Mouse (Mus musculus): ENCODE results near the gene Gm3248. TPM values are rescaled to one million over a fixed set of nuclear protein-coding genes. Genes with fewer than 3 reads are reported as not detected.
"Not testable (repeated sequence)": the region's sequence is repeated elsewhere in the genome, so short reads cannot be mapped to it uniquely, and the experiment has no call there.

Gene Gm3248
- polyA plus RNA-seq (2015; fragmentation: Nextera tagmentation; extraction: Ambion mirVana), result 0.54 and 1.2 TPM in 2 replicates

DNA sequence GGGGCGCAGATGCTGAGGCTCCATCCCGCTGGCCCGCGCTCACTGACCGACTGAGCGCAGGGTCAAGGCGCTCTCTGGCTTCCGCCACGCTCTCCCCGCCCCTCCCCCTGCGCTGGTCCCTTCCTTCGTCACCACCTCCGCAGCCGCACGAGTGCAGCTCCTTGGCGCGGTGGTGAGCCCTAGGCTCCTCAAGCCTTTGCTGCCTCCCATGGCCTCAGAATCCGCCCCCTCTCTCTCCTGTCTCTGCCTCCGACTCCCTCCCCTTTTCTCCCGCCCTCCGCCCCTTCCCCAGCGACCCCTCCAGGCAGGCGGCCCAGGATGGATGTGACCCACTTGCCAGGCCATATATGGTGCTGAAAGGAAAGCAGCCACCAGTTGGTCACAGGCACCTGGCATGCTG is at the start of gene Gm3248:
Gene Gm3248, minus strand, starts transcription at position 111 of the 400 bp plus-strand sequence.
- H3K9ac ChIP-seq, result peak within 1 kb of the TSS; percentile 57
- WGBS, result under 1% methylated on average over 12 of the region's 23 CpGs
- H3K4me3 ChIP-seq, result peak within 1 kb of the TSS; percentile 52
- H3K4me1 ChIP-seq; ATAC-seq; H3K36me3 ChIP-seq (ENCODE audit: poor library complexity, severe bottlenecking); H3K27me3 ChIP-seq; H3K9me3 ChIP-seq (replicated peaks); H3K27ac ChIP-seq: not testable (repeated sequence)
- peak within 1 kb of the TSS; percentile 77 for H3K4me2 ChIP-seq

DNA sequence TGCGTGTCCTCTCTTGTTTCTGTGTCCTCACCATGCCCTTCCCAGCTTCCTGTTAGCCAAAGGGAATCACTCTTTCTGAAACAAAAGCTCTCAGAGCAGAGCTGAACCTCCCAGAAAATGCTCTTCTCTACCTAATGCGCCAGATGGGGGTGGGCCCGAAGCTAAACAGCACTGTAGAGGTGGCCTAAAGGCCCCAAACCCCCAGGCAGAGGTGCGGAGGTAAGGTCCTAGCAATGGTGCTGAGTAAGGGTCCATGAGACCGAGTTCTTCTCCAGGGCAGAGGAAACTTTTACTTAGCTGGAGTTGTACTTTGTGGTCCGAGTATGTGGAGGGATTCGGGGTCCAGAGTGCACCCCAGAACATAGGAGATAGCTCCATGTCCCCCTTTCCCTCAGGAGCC is 25.6 kb upstream of the Gm3248 start:
- not testable (repeated sequence) for H3K27me3 ChIP-seq

DNA sequence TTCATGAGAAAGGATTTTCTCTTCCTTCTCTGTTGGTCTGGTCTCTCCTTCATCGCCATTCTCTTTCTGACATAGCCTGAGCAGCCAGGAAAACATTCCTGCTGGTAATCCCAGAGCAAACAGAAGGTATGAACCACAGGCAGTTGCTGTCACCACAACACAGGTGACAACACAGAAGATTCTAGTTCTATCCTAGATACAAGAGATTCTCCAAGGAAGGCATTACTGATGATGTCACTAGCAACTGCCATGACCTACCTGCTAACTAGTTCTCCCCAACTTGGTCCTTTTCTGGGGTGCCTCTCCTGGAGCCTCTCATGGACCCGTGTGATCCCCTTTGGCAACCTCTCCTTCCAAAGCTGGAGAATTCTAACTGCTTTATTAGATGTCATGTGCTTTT is 17.5 kb upstream of the Gm3248 start, which contains the start of gene Gm3453:
Gene Gm3453, minus strand, starts transcription at position 101 of the 400 bp plus-strand sequence.
- ATAC-seq; H3K36me3 ChIP-seq (ENCODE audit: poor library complexity, severe bottlenecking); H3K4me2 ChIP-seq; H3K9ac ChIP-seq; H3K27ac ChIP-seq; H3K27me3 ChIP-seq; H3K4me3 ChIP-seq; H3K9me3 ChIP-seq (replicated peaks); H3K4me1 ChIP-seq: not testable (repeated sequence)
- 71% methylated on average over 2 of the region's 2 CpGs for WGBS

More for the DNA sequence above, 25.6 kb upstream of the Gm3248 start:
- not testable (repeated sequence) for H3K27ac ChIP-seq; ATAC-seq; H3K4me1 ChIP-seq; H3K9ac ChIP-seq; H3K9me3 ChIP-seq (replicated peaks); H3K36me3 ChIP-seq (ENCODE audit: poor library complexity, severe bottlenecking); H3K4me2 ChIP-seq; H3K4me3 ChIP-seq
- 80% methylated on average over 7 of the region's 7 CpGs for WGBS

DNA sequence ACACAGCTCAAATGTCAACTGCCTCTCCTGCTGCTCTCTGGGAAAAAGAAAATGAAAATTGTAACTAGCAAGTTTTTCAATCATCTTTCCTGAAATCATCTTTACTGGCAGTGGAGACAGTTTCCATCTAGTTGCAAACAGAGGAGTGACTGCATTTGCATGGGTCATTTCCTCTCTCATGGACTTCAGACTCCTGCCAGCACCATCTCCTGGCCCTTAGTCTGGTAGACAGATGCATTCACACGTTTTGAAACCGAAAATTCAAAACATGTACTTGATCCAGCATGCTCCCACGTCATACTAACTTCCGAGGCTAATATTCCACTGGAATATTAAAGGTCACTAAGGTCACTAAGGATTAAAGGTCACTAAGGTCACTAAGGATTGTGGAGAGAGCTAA is 896 bp upstream of the Gm3248 start:
- not testable (repeated sequence) for H3K4me3 ChIP-seq; ATAC-seq; H3K4me1 ChIP-seq; H3K9me3 ChIP-seq (replicated peaks); H3K9ac ChIP-seq; H3K27me3 ChIP-seq; H3K27ac ChIP-seq; H3K4me2 ChIP-seq; H3K36me3 ChIP-seq (ENCODE audit: poor library complexity, severe bottlenecking)
- 12% methylated on average over 4 of the region's 4 CpGs for WGBS

DNA sequence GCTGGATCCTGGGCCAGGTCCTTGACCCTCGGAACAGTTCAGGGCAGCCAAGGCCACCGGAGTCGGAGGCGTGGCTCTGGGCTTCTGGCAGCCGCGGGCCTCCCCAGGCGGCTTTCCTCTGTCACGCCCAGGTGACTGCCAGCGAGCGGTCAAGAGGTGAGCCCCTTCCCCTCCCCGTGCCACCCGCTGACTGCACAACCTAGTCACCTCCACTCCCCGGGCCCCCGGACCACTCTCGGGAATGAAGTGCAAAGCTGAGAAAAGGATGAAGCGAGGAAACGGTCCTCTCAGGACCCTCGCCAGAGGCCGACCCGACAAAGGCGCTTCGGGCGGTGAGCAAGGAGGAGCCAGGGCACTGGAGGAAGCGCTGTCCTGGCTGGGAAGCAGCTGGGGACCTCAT is 443 bp downstream of the Gm3248 start:
- not testable (repeated sequence) for H3K4me1 ChIP-seq; H3K27me3 ChIP-seq; H3K9me3 ChIP-seq (replicated peaks); H3K36me3 ChIP-seq (ENCODE audit: poor library complexity, severe bottlenecking); H3K27ac ChIP-seq
- 1% methylated on average over 24 of the region's 24 CpGs for WGBS
- peak overlapping the region; percentile 77 for H3K4me2 ChIP-seq
- peak overlapping the region; percentile 57 for H3K9ac ChIP-seq
- 0 out of 2 replicates have a peak, but pooled peaks have one; percentile 77 for ATAC-seq
- H3K4me3 ChIP-seq, result peak overlapping the region; percentile 52

DNA sequence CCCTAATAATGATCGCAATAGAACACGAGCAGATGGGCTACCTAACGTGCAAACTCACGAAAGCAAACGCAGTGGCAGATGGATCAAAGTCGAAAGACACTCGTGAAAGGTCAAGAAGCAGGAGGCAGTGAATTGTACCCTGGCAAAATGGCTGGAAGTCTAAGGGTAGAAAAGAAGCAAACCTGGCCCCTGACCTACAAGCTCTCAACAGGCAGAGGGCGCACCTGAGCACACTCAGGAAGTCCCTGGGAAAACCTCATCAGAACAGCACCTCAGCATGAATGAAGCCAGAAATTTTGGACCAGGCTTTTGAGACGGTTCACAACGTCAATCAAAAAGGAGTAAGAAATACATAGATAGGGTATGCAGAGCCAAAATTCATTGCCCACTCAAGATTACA is 1.1 kb downstream of the Gm3248 start:
- not testable (repeated sequence) for H3K4me3 ChIP-seq; H3K9ac ChIP-seq; H3K27me3 ChIP-seq; H3K36me3 ChIP-seq (ENCODE audit: poor library complexity, severe bottlenecking); H3K4me1 ChIP-seq; H3K27ac ChIP-seq; H3K4me2 ChIP-seq; ATAC-seq; H3K9me3 ChIP-seq (replicated peaks)
- 14% methylated on average over 6 of the region's 10 CpGs for WGBS

DNA sequence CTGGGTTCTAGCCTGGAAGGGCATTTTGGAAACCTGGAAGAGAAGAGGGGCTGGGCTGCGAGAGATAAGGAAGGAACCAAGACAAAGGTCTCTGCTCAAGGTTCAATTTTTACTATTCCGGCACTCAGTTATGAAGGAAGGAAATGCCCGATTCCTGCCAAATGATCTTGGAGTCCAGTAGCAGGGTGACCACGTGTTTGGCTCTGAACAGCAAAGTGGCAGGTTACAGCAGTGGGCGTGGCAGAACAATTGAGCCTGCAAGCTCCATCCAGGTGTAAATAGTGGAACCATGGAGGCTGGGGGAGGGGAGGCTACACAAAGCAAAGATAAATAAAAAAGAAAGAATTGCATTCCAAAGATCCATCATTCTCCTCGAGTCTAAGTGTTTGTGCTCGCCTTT is 38.3 kb downstream of the Gm3248 start:
- H3K27ac ChIP-seq; H3K4me3 ChIP-seq; ATAC-seq; H3K4me1 ChIP-seq; H3K9me3 ChIP-seq (replicated peaks); H3K4me2 ChIP-seq; H3K27me3 ChIP-seq; H3K9ac ChIP-seq; H3K36me3 ChIP-seq (ENCODE audit: poor library complexity, severe bottlenecking): not testable (repeated sequence)
- WGBS, result 80% methylated on average over 7 of the region's 7 CpGs

DNA sequence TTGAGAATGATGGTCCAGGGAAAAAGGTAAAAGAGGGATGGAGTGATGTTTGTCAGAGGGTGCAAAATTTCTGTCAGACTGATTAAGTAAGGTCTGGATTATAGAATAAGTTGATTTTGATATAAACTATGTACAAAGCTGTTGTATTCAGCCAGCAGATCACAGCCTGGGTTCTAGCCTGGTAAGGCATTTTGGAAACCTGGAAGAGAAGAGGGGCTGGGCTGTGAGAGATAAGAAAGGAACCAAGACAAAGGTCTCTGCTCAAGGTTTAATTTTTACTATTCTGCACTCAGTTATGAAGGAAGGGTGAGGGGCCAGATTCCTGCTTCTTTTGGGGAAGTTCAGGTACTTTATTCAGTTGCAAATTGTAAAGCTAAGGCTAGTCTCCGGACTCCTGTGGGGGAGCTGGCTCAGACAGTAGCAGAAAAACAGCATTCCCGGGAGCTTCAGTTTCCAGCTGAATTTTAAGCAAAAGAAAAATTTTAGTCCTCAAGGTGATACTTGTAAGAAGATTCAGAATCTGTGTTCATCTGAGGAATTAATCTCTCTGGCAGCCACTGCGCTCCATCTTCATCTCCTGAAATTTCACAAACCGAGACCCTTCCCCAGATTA is 43.1 kb downstream of the Gm3248 start:
- ATAC-seq; H3K4me2 ChIP-seq; H3K27me3 ChIP-seq; H3K9ac ChIP-seq; H3K27ac ChIP-seq; H3K36me3 ChIP-seq (ENCODE audit: poor library complexity, severe bottlenecking); H3K9me3 ChIP-seq (replicated peaks); H3K4me3 ChIP-seq; H3K4me1 ChIP-seq: not testable (repeated sequence)
- WGBS, result 76% methylated on average over 4 of the region's 4 CpGs

DNA sequence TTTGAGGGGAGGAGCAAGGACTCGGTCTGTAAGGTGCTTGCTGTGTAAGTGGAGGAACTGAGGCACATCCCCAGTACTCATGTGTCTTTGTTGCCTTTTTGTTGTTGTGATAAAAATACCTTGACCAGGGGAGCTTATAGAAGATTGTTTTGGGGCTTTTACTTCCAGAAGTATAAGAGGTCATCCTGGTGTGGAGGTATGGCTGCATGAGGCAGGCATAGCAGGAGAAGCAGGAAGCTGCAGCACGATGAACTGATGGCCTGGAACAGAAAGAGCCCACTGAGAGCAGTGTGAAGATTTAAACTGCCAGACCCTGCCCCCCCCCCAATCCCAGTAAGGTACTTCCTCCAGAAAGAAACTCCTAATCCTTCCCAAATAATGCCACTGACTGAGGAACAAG is 47.8 kb downstream of the Gm3248 start:
- not testable (repeated sequence) for H3K4me3 ChIP-seq; H3K27me3 ChIP-seq; H3K27ac ChIP-seq; H3K4me1 ChIP-seq; H3K4me2 ChIP-seq; ATAC-seq; H3K36me3 ChIP-seq (ENCODE audit: poor library complexity, severe bottlenecking); H3K9ac ChIP-seq; H3K9me3 ChIP-seq (replicated peaks)
- WGBS, result 87% methylated on average over 2 of the region's 2 CpGs

Other genes starting within 250 kb of the Gm3248 start
- gene Gm3373, start 220.2 kb downstream of the Gm3248 start, polyA plus RNA-seq (2015; fragmentation: Nextera tagmentation; extraction: Ambion mirVana), result 0.40 TPM in 1 of 2 replicates, not detected in the other
- gene Gm3383, start 153.8 kb downstream of the Gm3248 start, polyA plus RNA-seq (2015; fragmentation: Nextera tagmentation; extraction: Ambion mirVana), result 2.2 and 2.7 TPM in 2 replicates
- not detected in 2 replicates for gene Gm3424, start 131.4 kb downstream of the Gm3248 start, polyA plus RNA-seq (2015; fragmentation: Nextera tagmentation; extraction: Ambion mirVana)
- gene Gm8237, start 81.4 kb downstream of the Gm3248 start, polyA plus RNA-seq (2015; fragmentation: Nextera tagmentation; extraction: Ambion mirVana), result 0.17 and 0.23 TPM in 2 replicates
- gene Gm3453, start 17.4 kb upstream of the Gm3248 start, polyA plus RNA-seq (2015; fragmentation: Nextera tagmentation; extraction: Ambion mirVana), result not detected in 2 replicates
- gene Gm6337, start 96.5 kb upstream of the Gm3248 start, polyA plus RNA-seq (2015; fragmentation: Nextera tagmentation; extraction: Ambion mirVana), result not detected in 2 replicates
- gene Gm8206, start 132.2 kb upstream of the Gm3248 start, polyA plus RNA-seq (2015; fragmentation: Nextera tagmentation; extraction: Ambion mirVana), result 1.3 and 1.5 TPM in 2 replicates
- gene Gm3468, start 146.9 kb upstream of the Gm3248 start, polyA plus RNA-seq (2015; fragmentation: Nextera tagmentation; extraction: Ambion mirVana), result 2.3 and 2.4 TPM in 2 replicates
- not detected in 2 replicates for gene Gm3476, start 164.1 kb upstream of the Gm3248 start, polyA plus RNA-seq (2015; fragmentation: Nextera tagmentation; extraction: Ambion mirVana)

Measured in forebrain, embryonic 13.5 days (tissue).